Comparison of ENCODE assay signal across 31 mouse cellular contexts in genomic region chr6:38192952-38193351, GRCm38 (mm10).
"Had no signal": no experiment of that assay in that cellular context is flagged by ENCODE, and none has a peak within 500 bp of the region (broad histone marks: within the 10 kb centered on the region; RNA-seq: fewer than 3 reads in every experiment).

No protein-coding gene starts in this region.

- H3K4me3 ChIP-seq: left cerebral cortex, adult 2 months; limb, embryonic 10.5 days; limb, embryonic 12.5 days; limb, embryonic 13.5 days; limb, embryonic 15.5 days; liver, embryonic 12.5 days; liver, embryonic 13.5 days; liver, embryonic 15.5 days; lung, embryonic 15.5 days; megakaryocyte, embryonic 14.5 days; midbrain, embryonic 10.5 days; midbrain, embryonic 12.5 days; midbrain, embryonic 13.5 days; midbrain, embryonic 15.5 days; myocyte; neural tube, embryonic 12.5 days had no signal

- H3K36me3 ChIP-seq: liver, embryonic 13.5 days; liver, embryonic 15.5 days had no signal

- DNase-seq: left cerebral cortex, postnatal 4 days; liver; liver, embryonic 13.5 days; liver, postnatal 0 days; lung, adult 18-20 months; lung, adult 2 months; lung, embryonic 14.5 days; lung, postnatal 10 days; lung, postnatal 14 days; lung, postnatal 36 days; lung, postnatal 4 days; midbrain, embryonic 14.5 days had no signal

- H3K9ac ChIP-seq: limb, embryonic 12.5 days; limb, embryonic 13.5 days; limb, embryonic 15.5 days; liver, embryonic 12.5 days; liver, embryonic 13.5 days; liver, embryonic 14.5 days; liver, embryonic 15.5 days; liver, postnatal 0 days; lung, embryonic 14.5 days; lung, embryonic 15.5 days; midbrain, embryonic 12.5 days; midbrain, embryonic 13.5 days; midbrain, embryonic 15.5 days; neural tube, embryonic 12.5 days had no signal

- ATAC-seq: liver, embryonic 12.5 days; liver, postnatal 0 days; lung, postnatal 0 days; midbrain, embryonic 13.5 days; midbrain, embryonic 15.5 days had no signal

- H3K27ac ChIP-seq: left cerebral cortex, adult 2 months; limb, embryonic 10.5 days; limb, embryonic 12.5 days; limb, embryonic 13.5 days; limb, embryonic 15.5 days; liver, embryonic 12.5 days; liver, embryonic 13.5 days; liver, embryonic 14.5 days; liver, embryonic 15.5 days; lung, embryonic 15.5 days; macrophage; midbrain, embryonic 10.5 days; midbrain, embryonic 12.5 days; midbrain, embryonic 13.5 days; midbrain, embryonic 15.5 days; neural tube, embryonic 12.5 days had no signal

- H3K4me2 ChIP-seq: limb, embryonic 12.5 days; limb, embryonic 13.5 days; limb, embryonic 15.5 days; liver, embryonic 11.5 days; liver, embryonic 12.5 days; liver, embryonic 13.5 days; liver, embryonic 15.5 days; lung, embryonic 14.5 days; lung, embryonic 15.5 days; midbrain, embryonic 12.5 days; midbrain, embryonic 13.5 days; midbrain, embryonic 15.5 days; neural tube, embryonic 12.5 days had no signal

- H3K27me3 ChIP-seq: limb, embryonic 12.5 days; limb, embryonic 13.5 days; limb, embryonic 15.5 days; liver, embryonic 12.5 days; liver, embryonic 13.5 days; liver, embryonic 15.5 days; lung, embryonic 15.5 days; midbrain, embryonic 12.5 days; midbrain, embryonic 13.5 days; midbrain, embryonic 15.5 days; neural tube, embryonic 12.5 days had no signal

- H3K9me3 ChIP-seq: limb, embryonic 10.5 days; limb, embryonic 12.5 days; limb, embryonic 13.5 days; limb, embryonic 15.5 days; liver, embryonic 12.5 days; liver, embryonic 13.5 days; liver, embryonic 15.5 days; lung, embryonic 15.5 days; megakaryocyte, embryonic 14.5 days; midbrain, embryonic 10.5 days; midbrain, embryonic 12.5 days; midbrain, embryonic 13.5 days; midbrain, embryonic 15.5 days; neural tube, embryonic 12.5 days had no signal

- H3K4me1 ChIP-seq: limb, embryonic 10.5 days; limb, embryonic 12.5 days; liver, embryonic 12.5 days; liver, embryonic 13.5 days; liver, embryonic 15.5 days; megakaryocyte, embryonic 14.5 days; midbrain, embryonic 10.5 days; midbrain, embryonic 12.5 days; midbrain, embryonic 13.5 days; midbrain, embryonic 15.5 days; neural tube, embryonic 12.5 days had no signal
